Mouse (Mus musculus) neural tube, embryonic 11.5 days (tissue): Measurements from ENCODE around the gene Ddx10. TPM values are rescaled to one million over a fixed set of nuclear protein-coding genes. Genes with fewer than 3 reads are reported as not detected.
A peak's percentile ranks its signal among the peaks of the same experiment; 100 is the strongest.

Experiments used
- ATAC-seq: fragments of 200-750 bp; cut with Nextera tagmentation; 2 replicates; pipeline ENCODE4 v1.8.0; 2017; ENCODE audit warnings: moderate number of reproducible peaks, mild to moderate bottlenecking, moderate TSS enrichment, moderate library complexity; ENCODE audit not compliant: insufficient read depth, low FRiP score, low TSS enrichment
- DNase-seq: peaks from one replicate; pipeline ENCODE4 v3.0.0-alpha.2; 2015; ENCODE audit warnings: low spot score
- H3K27ac ChIP-seq: fragments of 300-500 bp; sonication (generic); 2 replicates; pipeline ENCODE4 v1.5.1; 2014; ENCODE audit warnings: low read depth, mild to moderate bottlenecking, low read length
- H3K27me3 ChIP-seq: fragments of 300-500 bp; sonication (generic); 2 replicates; pipeline ENCODE4 v1.6.1; 2014; ENCODE audit warnings: mild to moderate bottlenecking, low read length, mixed read lengths; ENCODE audit not compliant: control insufficient read depth, insufficient read depth
- H3K36me3 ChIP-seq: fragments of 300-500 bp; sonication (generic); 2 replicates; pipeline ENCODE4 v1.6.1; 2014; ENCODE audit warnings: mild to moderate bottlenecking, low read length, moderate library complexity, mixed read lengths; ENCODE audit not compliant: control insufficient read depth, insufficient read depth
- H3K4me1 ChIP-seq: fragments of 300-500 bp; sonication (generic); 2 replicates; pipeline ENCODE4 v1.6.1; 2014; ENCODE audit warnings: low read length, mixed read lengths; ENCODE audit not compliant: control insufficient read depth, insufficient read depth
- H3K4me2 ChIP-seq: fragments of 300-500 bp; sonication (generic); 2 replicates; pipeline ENCODE4 v1.6.1; 2014; ENCODE audit warnings: low read depth, mild to moderate bottlenecking, moderate library complexity
- H3K4me3 ChIP-seq: fragments of 300-500 bp; sonication (generic); 2 replicates; pipeline ENCODE4 v1.5.1; 2014; ENCODE audit warnings: low read depth, low read length
- H3K9ac ChIP-seq: fragments of 300-500 bp; sonication (generic); 2 replicates; pipeline ENCODE4 v1.6.1; 2014; ENCODE audit warnings: mild to moderate bottlenecking, low read length
- H3K9me3 ChIP-seq: fragments of 300-500 bp; sonication (generic); 2 replicates; pipeline ENCODE4 v1.6.1; 2016; ENCODE audit warnings: low read length; ENCODE audit not compliant: control insufficient read depth
- WGBS: fragments of 180-500 bp; shearing (Covaris S2); extraction: QIAGEN DNeasy Blood & Tissue Kit; methylation state at CpG from one replicate; pipeline ENCODE4 v1.1.7; 2014; 5-methylcytosine and 5-hydroxymethylcytosine counted together
- polyA plus RNA-seq: library from polyadenylated mRNA; unstranded; fragments of >200 nt; fragmentation: Nextera tagmentation; extraction: Ambion mirVana; gene quantifications from 2 replicates; pipeline ENCODE4 v1.2.1, GENCODE M21; 2014

Gene Ddx10
- polyA plus RNA-seq = 32.4 and 32.7 TPM in 2 replicates

DNA sequence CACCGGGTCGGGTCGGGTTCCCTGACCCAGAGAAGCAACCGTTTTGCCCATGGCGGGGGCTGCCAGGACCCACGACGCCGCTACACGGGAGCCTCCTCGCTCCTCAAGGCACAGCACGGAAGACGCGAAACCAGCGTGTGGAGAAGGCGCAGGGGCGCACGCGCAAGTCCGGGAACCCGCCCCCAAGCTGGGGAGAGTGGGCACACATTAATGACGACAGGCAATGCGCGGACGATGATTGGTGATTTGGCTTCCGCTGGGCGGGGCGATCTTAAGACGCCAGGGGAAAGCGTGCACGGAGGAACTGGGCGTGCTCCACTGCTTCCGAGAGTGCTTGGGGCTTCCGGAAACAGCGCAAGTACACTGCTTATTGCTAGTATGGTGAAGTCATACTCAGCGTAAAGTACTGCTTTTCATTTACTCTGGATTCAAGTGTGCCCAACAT lies at the start of gene Ddx10:
Gene Ddx10, minus strand, starts transcription at position 101 of the 445 bp plus-strand sequence.
- no peaks in the 10 kb centered on the region for H3K27me3 ChIP-seq
- under 1% methylated on average over 35 of the region's 35 CpGs for WGBS
- H3K4me1 ChIP-seq = no peaks in the 10 kb centered on the region
- peak within 1 kb of the TSS; percentile 70 for H3K4me2 ChIP-seq
- H3K9me3 ChIP-seq = no peaks in the 10 kb centered on the region
- no peak within 1 kb of the TSS for H3K27ac ChIP-seq
- no peaks in the 10 kb centered on the region for H3K36me3 ChIP-seq
- H3K4me3 ChIP-seq = peak within 1 kb of the TSS; percentile 83
- DNase-seq (peak; percentile 98), ATAC-seq (peak; percentile 98)
- H3K9ac ChIP-seq = peak within 1 kb of the TSS; percentile 71

DNA sequence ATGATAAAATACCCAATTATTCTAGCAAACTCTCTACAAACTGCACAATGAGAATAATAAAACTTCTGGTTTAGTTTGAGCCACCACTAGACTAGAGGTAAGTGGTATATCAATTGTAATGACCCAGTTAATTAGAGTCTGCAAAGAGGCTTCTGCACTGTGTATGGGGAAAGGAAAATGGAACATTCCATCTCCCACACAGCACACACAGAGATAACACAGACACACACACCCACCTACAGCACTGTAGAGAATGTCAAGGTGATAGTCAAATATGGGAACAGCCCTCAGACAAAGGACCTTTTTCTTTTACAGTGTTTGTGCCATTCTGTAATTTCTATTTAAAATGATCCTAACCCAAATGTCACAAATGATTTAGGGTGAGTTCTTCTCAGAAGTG lies 45.0 kb upstream of the Ddx10 start:
- no peak for ATAC-seq
- Histone ChIP-seq H3K4me2 (no peak overlapping the region), H3K9ac (no peak overlapping the region), H3K36me3 (no peaks in the 10 kb centered on the region), H3K27me3 (no peaks in the 10 kb centered on the region), H3K4me1 (no peaks in the 10 kb centered on the region), H3K4me3 (no peak overlapping the region), H3K27ac (no peak overlapping the region), H3K9me3 (no peaks in the 10 kb centered on the region)
- DNase-seq = no peak

DNA sequence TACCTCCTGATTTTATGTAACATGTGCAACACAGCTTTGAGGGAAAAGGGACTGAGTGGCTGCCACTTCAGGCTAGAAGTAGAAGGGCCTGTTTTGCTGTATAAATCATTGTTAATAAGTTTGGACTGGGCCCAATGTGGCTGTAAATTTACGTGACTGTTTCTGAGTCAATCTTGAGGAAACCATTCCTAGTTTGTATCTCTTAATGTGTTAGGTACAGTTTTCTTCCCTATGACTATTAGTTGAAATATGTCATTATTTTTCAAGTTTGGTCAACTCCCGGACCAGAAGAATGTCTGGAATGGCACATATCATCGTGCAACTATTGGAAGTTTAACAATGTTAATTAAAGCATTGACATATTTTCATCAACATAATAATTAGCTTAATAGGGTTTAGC lies 42.2 kb upstream of the Ddx10 start:
- no peak for DNase-seq
- Histone ChIP-seq H3K9ac (no peak overlapping the region), H3K27ac (no peak overlapping the region), H3K9me3 (no peaks in the 10 kb centered on the region), H3K36me3 (no peaks in the 10 kb centered on the region), H3K4me1 (no peaks in the 10 kb centered on the region), H3K4me3 (no peak overlapping the region), H3K4me2 (no peak overlapping the region), H3K27me3 (no peaks in the 10 kb centered on the region)
- no peak for ATAC-seq
- WGBS = 89% methylated on average over 3 of the region's 3 CpGs

DNA sequence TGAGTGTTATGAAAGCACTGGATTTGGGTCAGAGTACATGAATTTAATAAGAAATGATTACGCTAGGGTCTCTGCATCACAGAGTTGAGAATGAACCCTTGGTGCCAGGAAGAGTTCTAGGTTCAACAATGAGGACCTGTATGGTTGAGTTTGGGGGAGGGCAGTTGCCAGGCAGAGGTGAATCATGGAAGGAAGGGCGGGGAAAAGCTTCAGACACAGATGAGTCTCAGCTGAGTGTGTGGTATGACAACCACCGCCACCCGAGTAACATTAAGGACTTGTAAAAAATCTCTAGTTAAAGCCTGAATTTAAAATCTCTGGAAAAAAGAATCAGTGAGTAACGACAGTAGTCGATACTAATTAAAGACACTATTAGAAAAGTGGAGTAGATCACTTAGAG lies 38.9 kb upstream of the Ddx10 start:
- DNase-seq (no peak), ATAC-seq (no peak)
- Histone ChIP-seq H3K27me3 (no peaks in the 10 kb centered on the region), H3K9me3 (no peaks in the 10 kb centered on the region), H3K9ac (no peak overlapping the region), H3K4me3 (no peak overlapping the region), H3K27ac (no peak overlapping the region), H3K4me2 (no peak overlapping the region), H3K4me1 (no peaks in the 10 kb centered on the region), H3K36me3 (no peaks in the 10 kb centered on the region)
- WGBS = 89% methylated on average over 6 of the region's 6 CpGs

DNA sequence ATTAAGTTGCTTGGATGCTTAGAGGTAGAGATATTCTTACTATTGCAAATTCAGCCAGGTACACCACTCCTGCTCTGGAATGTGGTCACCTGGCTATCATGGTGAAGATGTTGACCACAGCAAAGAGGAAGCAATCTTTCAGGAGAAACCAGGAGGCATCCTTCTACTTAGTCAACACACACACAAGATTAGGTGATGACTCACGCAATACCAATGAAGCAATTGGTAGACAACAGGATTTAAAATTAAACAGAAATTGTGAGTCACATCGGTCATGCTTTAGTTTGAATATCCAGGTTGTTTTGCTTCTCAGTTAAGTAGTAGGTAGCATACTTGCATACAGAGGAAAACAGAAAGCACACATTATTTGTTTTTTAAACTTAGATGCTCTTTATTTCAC lies 31.1 kb upstream of the Ddx10 start:
- no peak overlapping the region for H3K27ac ChIP-seq
- H3K4me1 ChIP-seq = no peaks in the 10 kb centered on the region
- DNase-seq = no peak
- H3K36me3 ChIP-seq = no peaks in the 10 kb centered on the region
- no peaks in the 10 kb centered on the region for H3K27me3 ChIP-seq
- H3K9me3 ChIP-seq = no peaks in the 10 kb centered on the region
- H3K9ac ChIP-seq = no peak overlapping the region
- H3K4me2 ChIP-seq = no peak overlapping the region
- no peak overlapping the region for H3K4me3 ChIP-seq
- 92% methylated on average over 2 of the region's 2 CpGs for WGBS
- no peak for ATAC-seq

DNA sequence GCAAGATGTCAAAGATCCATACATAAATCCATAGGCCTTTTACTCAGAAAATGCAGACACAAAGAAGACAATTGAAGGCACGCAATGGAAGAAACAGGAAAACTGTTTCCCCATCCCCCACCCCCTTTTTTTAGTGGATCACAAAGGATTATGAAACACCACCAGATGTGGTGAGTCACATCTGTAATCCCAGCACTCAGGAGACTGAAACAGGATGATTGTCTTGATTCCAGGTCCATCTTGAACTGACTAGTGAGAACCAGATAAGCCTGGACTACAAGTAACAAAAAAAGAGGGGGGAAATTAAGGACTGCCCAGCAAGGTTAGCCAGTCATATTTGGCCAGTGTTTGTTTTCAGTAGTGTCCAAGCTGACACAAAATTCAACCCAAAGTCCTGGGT lies 28.5 kb upstream of the Ddx10 start:
- Histone ChIP-seq H3K4me3 (no peak overlapping the region), H3K36me3 (no peaks in the 10 kb centered on the region), H3K4me2 (no peak overlapping the region), H3K4me1 (no peaks in the 10 kb centered on the region), H3K27ac (no peak overlapping the region), H3K9me3 (no peaks in the 10 kb centered on the region), H3K9ac (no peak overlapping the region), H3K27me3 (no peaks in the 10 kb centered on the region)
- ATAC-seq (no peak), DNase-seq (no peak)
- WGBS = 91% methylated on average over 1 of the region's 1 CpGs

DNA sequence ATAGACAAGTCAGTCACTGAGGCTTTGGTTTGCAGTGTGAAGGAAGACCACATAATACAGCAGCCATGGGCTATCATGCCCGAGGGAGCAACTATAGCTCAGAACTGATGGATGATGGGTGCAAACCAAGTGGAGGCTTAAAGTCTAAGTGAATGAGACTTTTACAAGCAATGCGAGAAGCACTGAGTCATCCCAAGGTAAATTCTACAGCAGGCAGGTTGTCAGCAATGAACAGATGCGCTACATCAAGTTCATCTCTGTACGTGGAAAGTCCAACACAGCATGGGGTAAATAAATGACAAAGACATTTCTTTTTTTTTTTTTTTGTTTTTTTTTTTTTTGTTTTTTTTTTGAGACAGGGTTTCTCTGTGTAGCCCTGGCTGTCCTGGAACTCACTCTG lies 24.9 kb upstream of the Ddx10 start:
- H3K27me3 ChIP-seq = no peaks in the 10 kb centered on the region
- no peak overlapping the region for H3K9ac ChIP-seq
- H3K36me3 ChIP-seq = no peaks in the 10 kb centered on the region
- ATAC-seq (no peak), DNase-seq (no peak)
- H3K4me2 ChIP-seq = no peak overlapping the region
- H3K9me3 ChIP-seq = no peaks in the 10 kb centered on the region
- H3K4me3 ChIP-seq = no peak overlapping the region
- H3K27ac ChIP-seq = no peak overlapping the region
- H3K4me1 ChIP-seq = no peaks in the 10 kb centered on the region
- WGBS = 86% methylated on average over 4 of the region's 4 CpGs

DNA sequence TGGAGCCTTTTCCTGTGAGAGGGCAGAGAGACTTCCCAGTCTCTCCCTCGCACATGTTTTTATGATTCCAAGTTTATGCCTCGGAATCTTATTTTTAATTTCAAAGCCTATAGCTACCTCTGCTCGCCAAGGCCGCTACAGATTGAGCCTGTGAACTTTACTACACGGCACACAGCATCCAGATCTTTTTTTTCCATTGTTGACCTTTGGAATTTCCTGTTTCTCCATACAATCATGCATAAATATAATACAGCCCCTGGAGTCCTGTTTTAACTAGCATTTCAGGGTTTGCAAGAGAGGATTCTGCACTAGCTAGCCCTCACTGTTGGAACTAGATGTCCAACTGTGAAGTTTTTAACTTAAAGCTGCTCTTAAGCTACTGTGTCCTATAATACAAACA lies 24.4 kb upstream of the Ddx10 start:
- H3K4me3 ChIP-seq = no peak overlapping the region
- H3K4me2 ChIP-seq = no peak overlapping the region
- H3K27me3 ChIP-seq = no peaks in the 10 kb centered on the region
- no peak overlapping the region for H3K27ac ChIP-seq
- no peaks in the 10 kb centered on the region for H3K4me1 ChIP-seq
- ATAC-seq = no peak
- H3K9me3 ChIP-seq = no peaks in the 10 kb centered on the region
- no peak overlapping the region for H3K9ac ChIP-seq
- 71% methylated on average over 5 of the region's 5 CpGs for WGBS
- DNase-seq = no peak
- H3K36me3 ChIP-seq = no peaks in the 10 kb centered on the region

DNA sequence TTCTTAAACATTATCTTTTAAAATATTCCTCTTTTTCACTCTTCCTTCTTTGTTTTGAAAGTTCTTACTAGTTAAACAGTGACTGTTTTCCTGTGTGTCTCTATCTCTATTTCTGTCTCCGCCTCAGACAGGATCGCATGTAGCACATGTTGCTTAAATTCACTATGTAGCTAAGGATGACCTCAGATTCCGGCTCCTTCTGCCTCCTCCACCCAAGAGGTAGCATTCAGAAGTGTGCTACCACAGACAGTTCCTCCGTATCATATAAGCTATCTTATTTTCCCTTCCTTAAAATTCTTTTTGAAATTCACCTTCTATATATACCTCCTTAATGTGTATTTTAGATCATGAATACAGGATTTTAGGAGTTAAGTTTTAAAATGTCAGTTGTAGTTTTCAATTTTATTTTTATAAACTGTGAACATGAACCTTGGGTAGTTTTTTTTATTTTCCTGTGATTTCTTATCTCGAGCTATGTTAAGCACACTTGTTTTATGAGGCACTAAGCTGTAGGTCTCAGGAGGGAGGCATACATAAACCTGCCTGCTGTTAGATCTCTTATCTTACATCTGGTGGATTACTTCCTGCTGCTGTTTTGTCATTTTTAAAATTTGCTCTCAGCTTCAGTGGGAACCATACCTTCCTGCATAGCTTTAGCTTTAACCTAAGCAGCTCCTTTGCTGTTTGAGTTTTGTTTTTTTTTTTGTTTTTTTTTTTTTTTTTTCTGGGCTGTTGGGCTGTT lies 23.6 kb upstream of the Ddx10 start:
- Histone ChIP-seq H3K4me3 (no peak overlapping the region), H3K9me3 (no peaks in the 10 kb centered on the region), H3K4me2 (no peak overlapping the region), H3K36me3 (no peaks in the 10 kb centered on the region), H3K4me1 (no peaks in the 10 kb centered on the region), H3K27me3 (no peaks in the 10 kb centered on the region), H3K9ac (no peak overlapping the region), H3K27ac (no peak overlapping the region)
- 75% methylated on average over 5 of the region's 5 CpGs for WGBS
- DNase-seq = no peak
- ATAC-seq = no peak
